Mouse (Mus musculus): ENCODE measurements at regions not wholly inside any gene's neighbourhood (a gene's known extent, or its start where the extent isn't known, plus 50 kb on each side); places are given as distances from the start of the nearest gene placed in this dataset.

DNA sequence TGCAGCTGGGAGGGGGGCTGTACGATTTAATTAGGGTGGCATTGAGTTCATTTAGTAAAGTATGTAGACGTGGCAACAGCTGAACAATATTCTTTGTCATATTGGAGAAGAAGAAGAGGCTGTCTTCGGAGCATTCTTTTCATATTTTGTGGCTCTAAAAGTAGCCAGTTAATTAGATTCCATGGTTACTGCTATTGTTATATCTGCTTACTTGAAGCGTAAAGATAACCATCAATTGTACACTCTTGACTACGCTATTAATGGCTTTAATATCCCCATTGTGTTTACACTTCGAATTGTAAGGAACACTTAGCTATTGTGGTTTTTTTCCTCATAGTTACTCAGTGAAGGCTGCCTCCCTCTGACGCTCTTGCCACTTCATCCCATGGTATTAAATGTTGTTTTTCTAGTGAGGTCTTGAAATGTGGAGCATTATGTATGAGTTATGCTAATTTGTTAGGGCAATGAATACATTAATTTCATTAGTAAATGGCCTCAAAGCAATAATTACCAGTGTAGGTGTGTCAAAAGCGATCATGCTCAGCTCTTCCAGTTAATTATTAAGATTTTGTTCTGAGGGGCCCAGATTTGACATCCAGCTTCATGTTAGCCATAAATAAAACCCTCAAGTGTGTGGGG lies 415.0 kb downstream of the Lmo4 start:
- TF ChIP-seq GABPA (IDR thresholded peaks at IDR 0.05; ENCODE audit: low read depth, low read length) (no peak), USF1 (IDR thresholded peaks at IDR 0.05; ENCODE audit: low read depth, low read length) (no peak)
